Mouse (Mus musculus): ENCODE results near the gene Gm8094.
"Not testable (repeated sequence)": the region's sequence is repeated elsewhere in the genome, so short reads cannot be mapped to it uniquely, and the experiment has no call there.

The Gm8094 gene
- long read RNA-seq, experiment 1 = 0 reads
- long read RNA-seq, experiment 2 = 0 reads

DNA sequence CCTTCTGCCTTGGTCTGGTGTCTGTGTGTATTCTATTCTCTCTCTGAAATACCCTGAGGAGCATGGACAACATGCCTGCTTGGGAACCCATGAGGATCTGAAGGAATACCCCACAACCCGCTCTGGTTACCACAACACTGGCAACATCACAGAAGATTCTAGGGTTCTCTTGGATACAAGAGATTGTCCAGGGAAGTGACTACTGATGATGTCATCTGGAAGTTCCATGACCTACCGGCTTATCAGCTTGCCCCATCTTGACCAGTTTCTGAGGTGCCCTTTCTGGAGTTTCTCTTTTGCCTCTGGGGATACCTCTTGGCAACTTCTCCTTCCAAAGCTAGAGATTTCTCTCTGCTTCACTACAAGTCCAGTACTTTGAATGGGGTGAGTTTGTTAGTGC, at the start of gene Gm8094:
TSS of gene Gm8094 (minus strand) at position 101 of the 400 bp plus-strand sequence.
- intact Hi-C loops (cut with DNase I) = not testable (repeated sequence)

DNA sequence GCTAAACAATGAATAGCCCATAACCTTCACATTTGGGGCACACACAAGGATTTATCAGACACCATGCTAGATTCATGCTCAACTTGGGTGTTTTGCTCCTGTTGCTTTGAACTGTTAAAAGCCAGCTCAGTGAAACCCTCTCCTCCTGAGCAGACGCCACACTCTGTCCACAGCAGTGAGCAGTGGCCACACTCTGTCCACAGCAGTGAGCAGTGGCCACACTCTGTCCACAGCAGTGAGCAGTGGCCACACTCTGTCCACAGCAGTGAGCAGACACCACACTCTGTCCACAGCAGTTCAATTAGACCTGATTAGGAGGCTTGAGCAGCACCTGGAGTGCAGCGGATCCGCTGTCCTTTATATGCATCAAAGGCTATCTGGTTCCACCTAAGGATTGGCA, 43.2 kb upstream of the Gm8094 start:
- intact Hi-C loops (cut with DNase I) = not testable (repeated sequence)

DNA sequence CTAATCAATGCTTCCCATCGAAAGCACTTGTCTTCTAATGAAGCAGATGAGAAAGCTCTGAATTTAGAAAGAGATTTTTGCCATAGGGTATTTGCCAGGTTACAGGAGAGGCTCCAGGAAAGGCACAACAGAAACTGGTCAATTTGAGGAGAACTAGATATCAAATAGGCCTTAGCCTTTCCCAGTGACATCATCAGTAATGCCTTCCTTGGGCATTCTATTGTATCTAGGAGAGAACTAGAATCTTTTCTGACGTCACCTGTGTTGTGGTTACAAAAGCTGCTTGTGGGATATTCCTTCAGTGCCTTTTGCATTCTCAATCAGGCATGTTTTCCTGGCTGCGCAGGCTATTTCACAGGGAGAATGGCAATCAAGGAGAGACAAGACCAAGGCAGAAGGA, 23.9 kb upstream of the Gm8094 start, which contains the start of gene Gm8104:
TSS of gene Gm8104 (plus strand) at position 301 of the 400 bp plus-strand sequence.
- intact Hi-C loops (cut with DNase I) = not testable (repeated sequence)

DNA sequence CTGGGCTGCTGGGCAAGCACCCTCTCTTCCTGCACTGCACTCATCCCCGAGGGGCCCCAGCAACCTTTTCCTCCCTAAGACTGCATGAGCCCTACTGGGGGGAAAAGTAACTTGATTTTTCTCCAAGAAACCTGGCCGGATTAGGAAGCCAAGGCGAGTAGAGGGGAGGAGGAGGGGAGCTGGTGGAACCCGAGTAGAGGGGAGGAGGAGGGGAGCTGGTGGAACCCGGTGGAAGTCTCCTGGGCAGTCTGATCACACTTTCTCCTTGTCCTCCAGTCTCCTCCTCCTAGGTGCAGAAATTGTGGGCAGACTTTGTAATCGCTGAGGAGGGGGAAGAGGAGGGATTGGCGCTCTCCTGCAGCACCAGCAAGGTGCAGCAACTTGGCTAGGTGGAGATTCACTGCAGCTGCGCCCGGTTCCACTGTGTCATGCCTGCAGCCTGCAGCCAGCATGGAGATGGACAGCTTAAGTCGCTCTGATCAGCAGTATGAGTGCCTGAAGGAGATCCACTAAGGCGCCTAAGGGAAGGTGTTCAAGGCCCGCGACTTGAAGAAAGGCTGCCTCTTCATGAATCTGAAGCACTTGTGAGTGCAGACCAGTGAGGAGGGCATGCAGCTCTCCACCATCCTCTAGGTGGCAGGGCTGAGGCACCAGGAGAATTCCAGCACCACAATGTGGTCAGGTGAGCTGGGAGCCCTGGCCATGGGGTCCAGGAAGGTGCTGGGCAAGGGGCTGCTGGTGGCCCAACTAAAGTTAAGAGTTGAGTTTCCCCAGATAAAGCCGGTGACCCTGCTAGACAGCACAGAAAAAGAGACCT, 12.9 kb upstream of the Gm8094 start:
- intact Hi-C loops (cut with DNase I) = not testable (repeated sequence)

DNA sequence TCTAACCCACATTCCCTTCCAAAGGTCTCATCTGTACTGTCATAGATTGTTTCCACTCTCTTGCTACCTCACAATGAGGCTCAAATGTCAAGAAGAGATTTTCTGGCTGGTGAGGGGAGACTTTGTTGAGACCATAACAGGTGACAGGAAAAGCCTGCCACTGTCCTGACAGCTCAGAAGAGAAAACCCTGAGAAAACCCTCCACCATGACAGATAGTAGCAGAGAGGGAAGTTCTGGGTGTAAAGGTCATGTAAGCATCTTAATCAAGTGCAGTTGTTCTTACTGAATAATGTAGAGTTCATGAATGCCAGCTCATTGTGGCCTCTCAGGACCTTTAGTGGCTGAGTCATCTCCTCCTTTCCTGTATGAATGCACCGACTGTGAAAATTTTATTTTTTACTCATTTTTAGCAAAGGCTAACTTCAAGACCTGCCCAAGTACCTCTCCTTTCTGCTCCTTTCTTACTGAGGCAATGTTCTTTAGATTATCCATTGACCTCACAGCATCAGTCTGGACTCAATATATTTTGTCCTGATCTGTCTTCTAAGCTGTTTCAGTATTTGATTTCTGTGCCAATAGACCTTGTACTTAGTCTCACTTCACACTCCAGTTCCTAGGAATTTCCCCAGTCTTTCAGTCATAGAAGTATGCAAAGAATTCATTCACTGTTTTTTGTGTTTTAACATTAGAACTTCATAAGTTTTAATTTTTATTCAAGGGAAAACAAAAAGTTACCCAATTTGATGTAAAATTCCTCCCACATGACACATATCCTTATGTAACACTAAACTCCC, 8.7 kb upstream of the Gm8094 start:
- intact Hi-C loops (cut with DNase I) = not testable (repeated sequence)

DNA sequence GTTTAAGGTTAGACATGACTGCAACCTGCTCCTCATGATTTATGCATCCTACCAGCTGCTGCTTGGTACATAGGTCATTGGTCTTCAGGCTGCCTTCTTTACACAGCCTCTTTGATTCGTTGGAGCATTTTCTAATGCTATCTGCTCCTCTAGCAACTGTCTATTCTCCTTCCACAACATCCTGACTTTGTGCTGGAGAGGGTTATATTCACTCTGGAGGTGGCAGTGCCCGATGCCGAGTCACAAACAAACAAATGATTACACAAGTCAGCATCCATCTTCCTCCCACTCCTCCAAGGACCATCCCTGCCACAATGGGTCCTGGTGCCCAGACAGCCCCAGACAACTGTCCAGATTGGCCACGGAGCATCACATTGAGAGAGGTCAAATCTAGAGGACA, 16.3 kb downstream of the Gm8094 start:
- intact Hi-C loops (cut with DNase I) = not testable (repeated sequence)

DNA sequence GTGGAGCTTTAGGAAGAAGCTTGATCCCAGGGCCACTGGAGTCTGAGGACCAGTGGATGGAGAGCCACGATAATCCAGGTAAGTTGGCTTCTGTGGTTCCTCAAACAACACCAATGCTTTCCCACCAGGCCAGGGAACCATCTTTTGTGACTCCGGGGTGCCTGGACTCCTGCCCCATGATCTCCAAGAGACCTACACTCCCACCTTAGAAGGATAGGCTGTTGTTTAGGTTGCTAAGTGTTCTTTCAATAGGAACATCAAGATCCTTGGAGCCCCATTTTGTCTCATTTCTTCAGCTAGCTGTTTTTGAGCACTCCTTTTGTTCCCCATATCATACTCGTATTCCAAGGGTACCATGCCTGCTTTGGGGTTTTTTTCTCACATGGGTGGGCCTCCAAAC, 18.4 kb downstream of the Gm8094 start:
- intact Hi-C loops (cut with DNase I) = not testable (repeated sequence)

Measured in adrenal gland (tissue).